Mouse (Mus musculus): Measurements from ENCODE around the gene Rab3b. TPM values are rescaled to one million over a fixed set of nuclear protein-coding genes. Genes with fewer than 3 reads are reported as not detected.

The Rab3b gene
- polyA plus RNA-seq, 1 experiment = 4.1 TPM

GRCm38 (mm10) chr4:108986833-108987472 lies 108.1 kb downstream of the Rab3b start:
- no peaks in the 10 kb centered on the region for H3K79me3 ChIP-seq (ENCODE audit: low read depth)
- H3K79me2 ChIP-seq (ENCODE audit: control insufficient read depth, insufficient read depth) = no peaks in the 10 kb centered on the region
- H3K4me3 ChIP-seq (ENCODE audit: insufficient read depth, poor library complexity, severe bottlenecking) = no peak overlapping the region
- no peak overlapping the region for H3ac ChIP-seq (ENCODE audit: control insufficient read depth, insufficient read length, low read depth)
- H3K27me3 ChIP-seq (ENCODE audit: control insufficient read depth, insufficient read depth, insufficient read length) = no peaks in the 10 kb centered on the region
- TF ChIP-seq MYOG (IDR thresholded peaks at IDR 0.05; ENCODE audit: control insufficient read depth, extremely low read depth, insufficient read length) = no peak
- TF ChIP-seq USF1 (IDR thresholded peaks at IDR 0.05; ENCODE audit: low read depth) = no peak
- no peak for TF ChIP-seq MYOD1 (IDR thresholded peaks at IDR 0.05; ENCODE audit: control insufficient read depth, insufficient read length, low read depth)
- no peak for TF ChIP-seq CTCF (IDR thresholded peaks at IDR 0.05; ENCODE audit: control insufficient read depth, insufficient read depth, insufficient read length)
- TF ChIP-seq MAX (IDR thresholded peaks at IDR 0.05) = no peak
- TF ChIP-seq FOSL1 (IDR thresholded peaks at IDR 0.05; ENCODE audit: insufficient read depth, low read length, poor library complexity, severe bottlenecking) = no peak
- TF ChIP-seq CEBPB (IDR thresholded peaks at IDR 0.05; ENCODE audit: low read depth) = no peak
- no peaks in the 10 kb centered on the region for H3K36me3 ChIP-seq (ENCODE audit: control insufficient read depth, insufficient read depth)

- Histone ChIP-seq H3K36me3 (ENCODE audit: control insufficient read depth, insufficient read depth) (no peaks in the 10 kb centered on the region), H3K79me3 (ENCODE audit: low read depth) (no peaks in the 10 kb centered on the region), H3K27me3 (ENCODE audit: control insufficient read depth, insufficient read depth, insufficient read length) (no peaks in the 10 kb centered on the region), H3ac (ENCODE audit: control insufficient read depth, insufficient read length, low read depth) (no peak overlapping the region), H3K4me3 (ENCODE audit: insufficient read depth, poor library complexity, severe bottlenecking) (no peak overlapping the region), H3K79me2 (ENCODE audit: control insufficient read depth, insufficient read depth) (no peaks in the 10 kb centered on the region)
- no peak for TF ChIP-seq MYOD1 (IDR thresholded peaks at IDR 0.05; ENCODE audit: control insufficient read depth, insufficient read length, low read depth)
- TF ChIP-seq CEBPB (IDR thresholded peaks at IDR 0.05; ENCODE audit: low read depth) = no peak
- no peak for TF ChIP-seq MYOG (IDR thresholded peaks at IDR 0.05; ENCODE audit: control insufficient read depth, extremely low read depth, insufficient read length)
- TF ChIP-seq MAX (IDR thresholded peaks at IDR 0.05) = no peak
- no peak for TF ChIP-seq FOSL1 (IDR thresholded peaks at IDR 0.05; ENCODE audit: insufficient read depth, low read length, poor library complexity, severe bottlenecking)
- TF ChIP-seq USF1 (IDR thresholded peaks at IDR 0.05; ENCODE audit: low read depth) = no peak
- TF ChIP-seq CTCF (IDR thresholded peaks at IDR 0.05; ENCODE audit: control insufficient read depth, insufficient read depth, insufficient read length) = no peak
Measured at GRCm38 (mm10) chr4:108987473-108987842, 108.6 kb downstream of the Rab3b start.

- Histone ChIP-seq H3K4me3 (ENCODE audit: insufficient read depth, poor library complexity, severe bottlenecking) (no peak overlapping the region), H3K79me3 (ENCODE audit: low read depth) (no peaks in the 10 kb centered on the region), H3K79me2 (ENCODE audit: control insufficient read depth, insufficient read depth) (no peaks in the 10 kb centered on the region), H3K27me3 (ENCODE audit: control insufficient read depth, insufficient read depth, insufficient read length) (no peaks in the 10 kb centered on the region), H3ac (ENCODE audit: control insufficient read depth, insufficient read length, low read depth) (no peak overlapping the region), H3K36me3 (ENCODE audit: control insufficient read depth, insufficient read depth) (no peaks in the 10 kb centered on the region)
- TF ChIP-seq FOSL1 (IDR thresholded peaks at IDR 0.05; ENCODE audit: insufficient read depth, low read length, poor library complexity, severe bottlenecking) (no peak), MAX (IDR thresholded peaks at IDR 0.05) (no peak), CEBPB (IDR thresholded peaks at IDR 0.05; ENCODE audit: low read depth) (no peak), MYOD1 (IDR thresholded peaks at IDR 0.05; ENCODE audit: control insufficient read depth, insufficient read length, low read depth) (no peak), MYOG (IDR thresholded peaks at IDR 0.05; ENCODE audit: control insufficient read depth, extremely low read depth, insufficient read length) (no peak)
Measured at GRCm38 (mm10) chr4:108989430-108989829, 110.6 kb downstream of the Rab3b start.

GRCm38 (mm10) chr4:108990032-108990431 lies 111.2 kb downstream of the Rab3b start:
- Histone ChIP-seq H3K4me3 (ENCODE audit: insufficient read depth, poor library complexity, severe bottlenecking) (no peak overlapping the region), H3K27me3 (ENCODE audit: control insufficient read depth, insufficient read depth, insufficient read length) (no peaks in the 10 kb centered on the region), H3K36me3 (ENCODE audit: control insufficient read depth, insufficient read depth) (no peaks in the 10 kb centered on the region), H3K79me3 (ENCODE audit: low read depth) (no peaks in the 10 kb centered on the region), H3ac (ENCODE audit: control insufficient read depth, insufficient read length, low read depth) (no peak overlapping the region), H3K79me2 (ENCODE audit: control insufficient read depth, insufficient read depth) (no peaks in the 10 kb centered on the region)
- TF ChIP-seq CEBPB (IDR thresholded peaks at IDR 0.05; ENCODE audit: low read depth) (no peak), MYOG (IDR thresholded peaks at IDR 0.05; ENCODE audit: control insufficient read depth, extremely low read depth, insufficient read length) (no peak)

GRCm38 (mm10) chr4:108990571-108990970 lies 111.7 kb downstream of the Rab3b start:
- no peak for TF ChIP-seq FOSL1 (IDR thresholded peaks at IDR 0.05; ENCODE audit: insufficient read depth, low read length, poor library complexity, severe bottlenecking)
- TF ChIP-seq CTCF (IDR thresholded peaks at IDR 0.05; ENCODE audit: control insufficient read depth, insufficient read depth, insufficient read length) = no peak
- no peak for TF ChIP-seq CEBPB (IDR thresholded peaks at IDR 0.05; ENCODE audit: low read depth)

GRCm38 (mm10) chr4:108991811-108992210 lies 112.9 kb downstream of the Rab3b start:
- TF ChIP-seq CEBPB (IDR thresholded peaks at IDR 0.05; ENCODE audit: low read depth) (no peak), CTCF (IDR thresholded peaks at IDR 0.05; ENCODE audit: control insufficient read depth, insufficient read depth, insufficient read length) (no peak), MYOG (IDR thresholded peaks at IDR 0.05; ENCODE audit: control insufficient read depth, extremely low read depth, insufficient read length) (no peak), MAX (IDR thresholded peaks at IDR 0.05) (no peak), USF1 (IDR thresholded peaks at IDR 0.05; ENCODE audit: low read depth) (no peak), MYOD1 (IDR thresholded peaks at IDR 0.05; ENCODE audit: control insufficient read depth, insufficient read length, low read depth) (no peak), FOSL1 (IDR thresholded peaks at IDR 0.05; ENCODE audit: insufficient read depth, low read length, poor library complexity, severe bottlenecking) (no peak)
- Histone ChIP-seq H3K27me3 (ENCODE audit: control insufficient read depth, insufficient read depth, insufficient read length) (no peaks in the 10 kb centered on the region), H3K36me3 (ENCODE audit: control insufficient read depth, insufficient read depth) (no peaks in the 10 kb centered on the region), H3K4me3 (ENCODE audit: insufficient read depth, poor library complexity, severe bottlenecking) (no peak overlapping the region), H3ac (ENCODE audit: control insufficient read depth, insufficient read length, low read depth) (no peak overlapping the region), H3K79me2 (ENCODE audit: control insufficient read depth, insufficient read depth) (no peaks in the 10 kb centered on the region), H3K79me3 (ENCODE audit: low read depth) (no peaks in the 10 kb centered on the region)

More at GRCm38 (mm10) chr4:108990571-108990970, 111.7 kb downstream of the Rab3b start:
- Histone ChIP-seq H3K79me3 (ENCODE audit: low read depth) (no peaks in the 10 kb centered on the region), H3K79me2 (ENCODE audit: control insufficient read depth, insufficient read depth) (no peaks in the 10 kb centered on the region), H3ac (ENCODE audit: control insufficient read depth, insufficient read length, low read depth) (no peak overlapping the region), H3K27me3 (ENCODE audit: control insufficient read depth, insufficient read depth, insufficient read length) (no peaks in the 10 kb centered on the region), H3K36me3 (ENCODE audit: control insufficient read depth, insufficient read depth) (no peaks in the 10 kb centered on the region), H3K4me3 (ENCODE audit: insufficient read depth, poor library complexity, severe bottlenecking) (no peak overlapping the region)

Other genes starting within 250 kb of the Rab3b start
- not detected for gene 3110021N24Rik, start 159.4 kb upstream of the Rab3b start, polyA plus RNA-seq (2012; fragmentation: generic; extraction: Trizol)
- gene Zfyve9, start 98.3 kb upstream of the Rab3b start, polyA plus RNA-seq (2012; fragmentation: generic; extraction: Trizol) = 5.5 TPM
- 29.1 TPM for gene Btf3l4, start 45.4 kb upstream of the Rab3b start, polyA plus RNA-seq (2012; fragmentation: generic; extraction: Trizol)
- gene Txndc12, start 44.5 kb upstream of the Rab3b start, polyA plus RNA-seq (2012; fragmentation: generic; extraction: Trizol) = 51.1 TPM
- gene Kti12, start 31.3 kb upstream of the Rab3b start, polyA plus RNA-seq (2012; fragmentation: generic; extraction: Trizol) = 62.8 TPM
- gene A730015C16Rik, start 30.4 kb upstream of the Rab3b start, polyA plus RNA-seq (2012; fragmentation: generic; extraction: Trizol) = 0.22 TPM
- gene Nrd1, start 121.6 kb downstream of the Rab3b start, polyA plus RNA-seq (2012; fragmentation: generic; extraction: Trizol) = 30.7 TPM

All from C2C12 (cell line).